Mouse (Mus musculus): Measurements from ENCODE around the gene Ccdc106.
"Not testable (repeated sequence)": the region's sequence is repeated elsewhere in the genome, so short reads cannot be mapped to it uniquely, and the experiment has no call there.

Ccdc106 gene

GRCm38 (mm10) chr7:5015118-5016001 is 5.0 kb upstream of the Ccdc106 start, which contains the start of gene Gm44973:
Gene Gm44973 (plus strand): TSS chr7:5015496.
- peak; percentile 88 to 94 for DNase-seq (ENCODE audit: low spot score in 2 of 2)

GRCm38 (mm10) chr7:5016057-5016456 is 4.3 kb upstream of the Ccdc106 start:
- no peak for DNase-seq (ENCODE audit: low spot score in 2 of 2)

GRCm38 (mm10) chr7:5016920-5017319 is 3.4 kb upstream of the Ccdc106 start:
- DNase-seq (ENCODE audit: low spot score in 2 of 2) = no peak

DNA sequence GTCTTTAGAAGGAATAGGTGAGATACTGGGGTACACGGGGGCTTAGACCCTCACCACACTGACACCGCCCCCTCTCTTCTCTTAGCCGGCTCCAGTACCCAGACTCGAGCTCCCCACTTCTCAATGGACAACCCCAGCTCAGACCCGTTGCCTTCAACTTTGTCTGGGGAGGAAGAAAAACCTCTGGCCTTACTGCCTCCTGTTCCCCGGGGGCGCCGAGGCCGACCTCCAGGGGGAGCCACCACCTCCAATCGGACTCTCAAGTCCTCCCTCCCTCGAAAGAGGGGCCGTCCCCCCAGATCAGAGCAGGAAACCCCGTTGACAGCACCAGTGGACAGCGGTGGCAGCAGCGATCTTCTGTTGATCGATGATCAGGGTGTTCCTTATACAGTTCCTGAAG is 3.0 kb upstream of the Ccdc106 start:
- DNase-seq (ENCODE audit: low spot score in 2 of 2) = peak in 1 of 2 experiments; percentile 72

DNA sequence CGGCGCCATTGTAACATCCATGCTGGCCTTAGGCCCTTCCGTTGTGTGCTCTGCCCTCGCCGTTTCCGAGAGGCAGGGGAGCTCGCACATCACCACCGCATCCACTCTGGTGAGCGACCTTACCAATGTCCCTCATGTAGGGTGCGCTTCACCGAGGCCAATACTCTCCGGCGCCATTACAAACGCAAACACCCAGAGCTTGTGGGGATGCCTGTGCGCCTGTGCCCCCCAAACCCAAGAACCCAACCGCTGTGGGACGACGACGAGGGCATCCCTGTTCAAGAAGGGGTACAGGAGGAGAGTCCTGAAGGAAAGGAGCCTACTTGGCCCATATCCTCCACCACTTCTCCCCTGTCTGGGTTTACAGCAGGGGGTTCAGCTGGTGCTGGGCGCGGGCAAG is 2.4 kb upstream of the Ccdc106 start:
- no peak for DNase-seq (ENCODE audit: low spot score in 2 of 2)

GRCm38 (mm10) chr7:5019576-5019975 is 777 bp upstream of the Ccdc106 start:
- DNase-seq (ENCODE audit: low spot score in 2 of 2) = not testable (repeated sequence)

GRCm38 (mm10) chr7:5020685-5021084 is 332 bp downstream of the Ccdc106 start:
- peak in 1 of 2 experiments; percentile 73 for DNase-seq (ENCODE audit: low spot score in 2 of 2)

DNA sequence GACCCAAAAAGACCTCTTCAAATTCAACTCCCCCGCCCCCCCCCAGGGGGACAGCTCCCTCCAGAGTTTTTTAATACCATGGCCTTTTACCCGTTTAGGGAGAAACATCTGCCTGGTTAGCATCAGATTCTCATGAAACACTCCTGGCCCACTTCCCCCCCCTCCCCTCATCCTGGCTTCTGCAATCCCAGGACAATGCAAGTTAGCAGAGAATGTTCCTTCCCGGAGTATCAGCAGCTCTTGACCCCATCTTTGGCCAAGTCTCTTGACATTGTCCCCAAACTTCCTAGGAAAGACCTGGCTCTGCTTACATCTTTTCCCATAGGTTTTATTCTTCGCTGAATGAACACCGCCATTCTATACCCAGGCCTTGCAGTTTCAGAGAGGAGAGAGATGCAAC is 844 bp downstream of the Ccdc106 start:
- no peak for DNase-seq (ENCODE audit: low spot score in 2 of 2)

- DNase-seq (ENCODE audit: low spot score in 2 of 2) = no peak
Observed at GRCm38 (mm10) chr7:5029543-5029942, 9.2 kb downstream of the Ccdc106 start.

DNA sequence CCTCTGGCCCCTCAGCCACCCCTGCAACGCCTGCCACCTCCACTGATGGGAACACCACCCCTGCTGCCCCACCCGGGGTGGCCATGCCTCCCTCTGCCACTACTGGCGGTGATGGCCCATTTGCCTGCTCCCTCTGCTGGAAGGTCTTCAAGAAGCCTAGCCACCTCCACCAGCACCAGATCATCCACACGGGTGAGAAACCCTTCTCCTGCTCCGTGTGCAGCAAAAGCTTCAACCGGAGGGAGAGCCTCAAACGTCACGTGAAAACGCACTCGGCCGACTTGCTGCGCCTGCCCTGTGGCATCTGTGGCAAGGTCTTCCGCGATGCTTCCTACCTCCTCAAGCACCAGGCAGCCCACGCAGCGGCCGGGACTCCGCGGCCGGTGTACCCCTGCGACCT is 9.6 kb downstream of the Ccdc106 start:
- DNase-seq (ENCODE audit: low spot score in 2 of 2) = no peak

DNA sequence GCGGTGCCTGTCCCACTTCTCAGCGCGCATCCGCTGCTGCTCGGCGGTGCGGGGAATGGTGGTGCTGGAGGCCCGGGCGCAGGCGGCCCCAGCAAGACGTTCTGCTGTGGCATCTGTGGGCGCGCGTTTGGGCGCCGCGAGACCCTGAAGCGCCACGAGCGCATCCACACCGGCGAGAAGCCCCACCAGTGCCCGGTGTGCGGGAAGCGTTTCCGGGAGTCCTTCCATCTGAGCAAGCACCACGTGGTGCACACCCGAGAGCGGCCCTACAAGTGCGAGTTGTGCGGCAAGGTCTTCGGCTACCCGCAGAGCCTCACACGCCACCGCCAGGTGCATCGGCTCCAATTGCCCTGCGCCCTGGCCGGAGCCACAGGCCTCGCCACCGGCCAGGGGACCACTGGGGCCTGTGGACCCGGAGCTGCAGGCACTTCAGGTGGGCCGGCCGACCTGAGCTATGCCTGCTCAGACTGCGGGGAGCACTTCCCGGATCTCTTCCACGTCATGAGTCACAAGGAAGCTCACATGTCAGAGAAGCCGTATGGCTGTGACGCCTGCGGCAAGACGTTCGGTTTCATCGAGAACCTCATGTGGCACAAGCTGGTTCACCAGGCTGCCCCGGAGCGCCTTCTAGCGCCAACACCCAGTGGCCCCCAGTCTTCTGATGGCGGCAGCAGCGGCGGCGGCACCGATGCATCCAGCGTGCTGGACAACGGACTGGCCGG is 10.4 kb downstream of the Ccdc106 start:
- DNase-seq (ENCODE audit: low spot score in 2 of 2) = no peak

DNA sequence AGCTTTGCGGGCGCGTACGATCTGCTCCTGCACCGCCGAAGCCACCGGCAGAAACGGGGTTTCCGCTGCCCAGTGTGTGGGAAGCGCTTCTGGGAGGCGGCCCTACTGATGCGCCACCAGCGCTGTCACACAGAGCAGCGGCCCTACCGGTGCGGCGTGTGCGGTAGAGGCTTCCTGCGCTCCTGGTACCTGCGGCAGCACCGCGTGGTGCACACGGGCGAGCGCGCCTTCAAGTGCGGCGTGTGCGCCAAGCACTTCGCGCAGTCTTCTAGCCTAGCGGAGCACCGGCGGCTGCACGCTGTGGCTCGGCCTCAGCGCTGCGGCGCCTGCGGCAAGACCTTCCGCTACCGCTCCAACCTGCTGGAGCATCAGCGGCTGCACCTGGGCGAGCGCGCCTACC is 11.1 kb downstream of the Ccdc106 start:
- no peak for DNase-seq (ENCODE audit: low spot score in 2 of 2)

DNA sequence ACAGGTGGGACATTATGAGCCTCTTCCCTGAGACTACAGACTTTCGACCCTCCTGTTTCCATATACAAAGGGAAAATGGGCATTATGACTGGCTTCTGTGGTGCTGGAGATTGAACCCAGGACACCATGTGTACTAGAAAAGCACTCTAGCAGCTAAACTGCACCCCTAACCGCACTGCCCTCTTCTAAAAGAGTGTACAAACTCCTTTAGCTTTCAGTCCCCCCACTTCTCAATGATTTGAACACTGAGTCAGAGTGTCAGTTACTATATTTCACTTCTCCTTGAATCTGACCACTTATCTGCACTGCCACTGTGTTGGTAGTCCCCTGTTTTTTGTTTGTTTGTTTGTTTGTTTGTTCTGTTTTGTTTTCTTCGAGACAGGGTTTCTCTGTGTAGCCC is 13.5 kb downstream of the Ccdc106 start, which contains the start of gene 4632433K11Rik:
4632433K11Rik (plus strand) TSS at position 301 of the 400 bp plus-strand sequence.
- no peak for DNase-seq (ENCODE audit: low spot score in 2 of 2)

GRCm38 (mm10) chr7:5035628-5036027 is 15.3 kb downstream of the Ccdc106 start:
- DNase-seq (ENCODE audit: low spot score in 2 of 2) = peak in 1 of 2 experiments; percentile 51

DNA sequence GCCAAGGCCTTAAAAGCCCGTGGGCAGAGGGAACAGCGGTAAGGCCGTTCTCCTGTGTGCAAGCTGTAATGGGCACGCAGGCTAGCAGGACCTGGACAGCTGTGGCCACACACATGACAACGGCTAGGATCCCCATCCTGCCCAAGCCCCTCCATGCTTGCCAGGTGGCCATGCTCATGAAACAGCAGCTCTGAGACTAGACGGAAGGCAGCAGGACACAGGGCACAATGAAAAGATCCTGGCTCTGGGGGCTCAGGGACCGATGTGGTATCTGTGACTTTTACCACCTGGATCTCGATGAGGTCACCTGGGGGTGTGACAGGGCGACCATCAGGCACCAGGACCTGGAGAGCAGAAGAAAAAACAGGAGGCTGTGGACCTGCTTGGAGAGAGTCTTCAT is 15.8 kb downstream of the Ccdc106 start:
- DNase-seq (ENCODE audit: low spot score in 2 of 2) = peak in 1 of 2 experiments; percentile 63

GRCm38 (mm10) chr7:5037026-5037425 is 16.7 kb downstream of the Ccdc106 start:
- DNase-seq (ENCODE audit: low spot score in 2 of 2) = no peak

GRCm38 (mm10) chr7:5037467-5037866 is 17.1 kb downstream of the Ccdc106 start:
- no peak for DNase-seq (ENCODE audit: low spot score in 2 of 2)

DNA sequence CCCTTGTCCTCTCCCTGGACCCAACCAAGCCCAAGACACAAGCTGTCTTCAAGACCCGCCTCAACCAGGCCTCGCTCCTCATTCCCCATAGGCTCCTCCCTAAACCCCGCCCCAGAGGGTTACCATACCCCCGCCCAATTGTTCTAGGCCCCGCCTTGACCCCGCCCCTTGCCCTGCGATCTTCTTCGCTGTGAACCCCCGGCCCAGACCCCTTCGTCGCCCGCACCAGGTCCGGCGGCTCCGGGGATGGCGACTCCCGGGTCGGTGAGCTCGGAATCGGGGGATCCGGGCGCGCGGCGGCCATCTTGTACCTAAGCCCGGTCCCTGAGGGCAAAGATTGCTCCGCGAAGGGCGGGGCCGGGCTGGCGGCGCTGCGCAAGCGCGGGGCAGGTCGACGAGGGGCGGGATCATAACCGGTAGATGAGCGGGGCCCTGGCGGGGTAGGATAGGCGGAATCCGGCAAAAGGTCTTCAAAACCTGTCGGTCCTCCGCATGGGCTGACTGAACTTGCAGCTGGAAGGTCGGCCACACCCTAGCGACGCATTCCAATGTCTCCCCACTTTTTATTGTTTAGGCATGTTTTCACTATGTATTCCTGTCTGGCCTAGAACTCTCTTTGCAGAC is 17.9 kb downstream of the Ccdc106 start, which contains the start of gene Zfp784:
Zfp784 (minus strand) TSS at position 338 of the 624 bp plus-strand sequence.
- peak; percentile 94 to 96 for DNase-seq (ENCODE audit: low spot score in 2 of 2)

- no peak for DNase-seq (ENCODE audit: low spot score in 2 of 2)
Observed at GRCm38 (mm10) chr7:5038940-5039339, 18.6 kb downstream of the Ccdc106 start.

DNA sequence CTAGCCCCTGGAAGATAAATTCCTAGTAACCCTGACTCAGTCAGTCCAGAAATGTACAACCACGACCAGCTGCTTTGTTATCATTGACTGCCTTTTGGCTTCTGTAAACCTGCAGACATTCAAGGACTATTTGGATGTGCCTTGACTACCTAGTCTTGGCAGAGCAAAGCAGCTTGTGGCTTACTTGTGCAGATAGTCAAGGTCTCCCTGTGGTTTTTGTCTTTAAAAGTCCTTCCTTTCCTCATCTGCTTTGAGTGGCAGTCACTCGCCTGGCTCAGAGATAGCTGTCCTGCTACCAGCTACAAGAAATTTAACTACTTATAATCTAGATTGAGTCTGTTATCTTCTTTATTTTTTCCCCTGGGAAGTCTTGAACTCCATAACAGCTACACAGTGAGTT is 24.6 kb downstream of the Ccdc106 start:
- DNase-seq (ENCODE audit: low spot score in 2 of 2) = no peak

DNA sequence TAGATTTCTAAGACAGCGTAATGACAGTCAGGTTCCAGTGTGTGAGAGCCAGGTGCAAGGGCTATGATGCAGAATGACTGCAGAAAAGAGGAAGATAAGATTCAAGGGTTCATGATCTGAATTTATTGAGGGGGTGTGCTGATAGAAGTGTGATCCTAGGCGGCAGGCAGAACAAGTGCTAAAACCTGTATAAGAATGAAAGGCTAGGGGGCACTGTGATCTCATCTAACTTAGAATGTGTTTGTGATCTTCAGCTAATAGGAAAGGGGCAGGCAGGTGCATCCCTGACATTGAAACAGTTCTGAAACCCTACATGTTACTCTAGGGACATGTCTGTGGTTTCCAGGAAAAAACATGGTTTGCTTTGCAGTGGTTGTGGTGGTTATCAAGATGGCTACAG is 25.8 kb downstream of the Ccdc106 start:
- DNase-seq (ENCODE audit: low spot score in 2 of 2) = no peak

DNA sequence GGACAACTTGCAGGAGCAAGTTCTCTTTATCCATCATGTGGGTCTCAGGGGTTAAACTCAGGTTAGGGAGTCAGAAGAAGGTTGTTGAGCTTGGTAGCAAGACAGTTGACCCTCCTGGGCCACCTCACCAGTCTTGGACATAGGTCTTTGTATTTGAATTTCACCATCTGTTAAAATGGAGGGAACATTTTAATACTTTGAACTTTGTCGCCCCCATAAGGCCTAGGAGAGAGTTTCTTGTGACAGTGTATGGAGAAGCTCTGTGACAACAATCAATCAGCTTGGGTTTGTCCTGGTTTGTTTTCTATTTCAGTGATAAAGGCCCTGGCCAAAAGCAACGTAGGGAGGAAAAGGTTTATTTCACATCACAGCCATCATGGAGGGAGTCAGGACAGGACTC is 27.0 kb downstream of the Ccdc106 start:
- DNase-seq (ENCODE audit: low spot score in 2 of 2) = no peak

Data from spleen, postnatal 4 days (tissue).